Mouse (Mus musculus) cerebellum, adult 2 months (tissue): Measurements from ENCODE around the gene Samd14.
A peak's percentile ranks its signal among the peaks of the same experiment; 100 is the strongest.

Experiments used
- CTCF ChIP-seq: fragments of 200-500 bp; IDR thresholded peaks from 2 replicates; pipeline ENCODE4 v1.5.1; 2011; ENCODE audit warnings: low read depth, mild to moderate bottlenecking, control low read depth, low read length, moderate library complexity, borderline replicate concordance; ENCODE audit not compliant: insufficient read depth
- POLR2A ChIP-seq: fragments of 200-500 bp; IDR thresholded peaks from 2 replicates; pipeline ENCODE4 v1.6.1; 2011; ENCODE audit warnings: low read length, control low read depth, borderline replicate concordance; ENCODE audit not compliant: insufficient read depth

GRCm38 (mm10) chr11:95025227-95026012, 15.7 kb downstream of the Samd14 start:
- TF ChIP-seq POLR2A: 0 out of 2 replicates have a peak, but pooled peaks have one; percentile 18
- TF ChIP-seq CTCF: no peak
